Mouse (Mus musculus): ENCODE data around the gene Ubl7. TPM values are rescaled to one million over a fixed set of nuclear protein-coding genes. Genes with fewer than 3 reads are reported as not detected.

The Ubl7 gene
- total and polyA plus RNA-seq, 3 experiments, result 24.7 to 81.1 (median 37.3) TPM

DNA sequence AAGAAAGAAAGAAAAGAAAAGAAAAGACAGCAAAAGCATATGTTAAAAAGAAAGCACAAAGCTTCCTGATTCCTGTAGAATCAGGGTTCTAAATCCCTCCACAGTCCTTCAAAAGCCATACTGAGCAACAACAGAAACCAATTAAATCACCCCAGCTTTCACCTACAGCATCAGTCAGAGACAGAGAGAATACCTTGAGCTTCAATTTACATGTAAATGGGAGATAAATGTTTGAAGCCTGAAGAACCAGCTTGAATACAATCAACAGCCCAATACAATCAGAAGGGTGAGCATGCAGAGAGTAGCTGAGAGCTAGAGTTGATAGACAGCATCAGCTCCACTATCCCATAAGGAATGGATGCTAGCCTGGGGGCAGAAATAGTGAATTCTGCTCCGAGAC lies 27.4 kb upstream of the Ubl7 start:
- H3K27ac ChIP-seq (ENCODE audit: insufficient read depth, low read depth), result no peak overlapping the region
- no peak for DNase-seq (ENCODE audit: extremely low read depth)
- peaks cover 6% of the 10 kb centered on the region for H3K27me3 ChIP-seq (replicated peaks)
- no peak for TF ChIP-seq E2F4 (IDR thresholded peaks at IDR 0.05; ENCODE audit: insufficient replicate concordance, low read depth, low read length)
- TF ChIP-seq NRF1 (IDR thresholded peaks at IDR 0.05; ENCODE audit: low read depth, low read length), result no peak
- TF ChIP-seq JUN (IDR thresholded peaks at IDR 0.05; ENCODE audit: insufficient read depth, low read depth, low read length), result no peak
- TF ChIP-seq RAD21 (IDR thresholded peaks at IDR 0.05; ENCODE audit: low read depth, low read length), result no peak
- TF ChIP-seq MYC (IDR thresholded peaks at IDR 0.05; ENCODE audit: low read depth, low read length), result no peak
- no peak for TF ChIP-seq ZC3H11A (IDR thresholded peaks at IDR 0.05; ENCODE audit: low read depth, low read length)
- TF ChIP-seq MAX (IDR thresholded peaks at IDR 0.05; ENCODE audit: low read length), result no peak
- TF ChIP-seq ZNF384 (IDR thresholded peaks at IDR 0.05; ENCODE audit: low read depth, low read length), result no peak
- TF ChIP-seq MAZ (IDR thresholded peaks at IDR 0.05; ENCODE audit: low read depth, low read length), result no peak
- no peak for TF ChIP-seq ZMIZ1 (IDR thresholded peaks at IDR 0.05; ENCODE audit: low read depth, low read length)
- no peak for TF ChIP-seq ZKSCAN1 (IDR thresholded peaks at IDR 0.05; ENCODE audit: borderline replicate concordance, low read depth, low read length)
- TF ChIP-seq SIN3A (IDR thresholded peaks at IDR 0.05; ENCODE audit: low read length), result no peak
- no peak for TF ChIP-seq BHLHE40 (IDR thresholded peaks at IDR 0.05; ENCODE audit: low read depth, low read length)
- TF ChIP-seq USF1 (IDR thresholded peaks at IDR 0.05; ENCODE audit: low read depth, low read length), result no peak
- no peak for TF ChIP-seq POLR2A (IDR thresholded peaks at IDR 0.05; ENCODE audit: low read depth, low read length)
- no peak for TF ChIP-seq JUND (conservative IDR thresholded peaks at IDR 0.05; ENCODE audit: low read depth, low read length)
- TF ChIP-seq CHD2 (IDR thresholded peaks at IDR 0.05; ENCODE audit: low read length), result no peak
- TF ChIP-seq SMC3 (IDR thresholded peaks at IDR 0.05; ENCODE audit: low read depth, low read length), result no peak
- TF ChIP-seq MEF2A (IDR thresholded peaks at IDR 0.05; ENCODE audit: borderline replicate concordance, low read depth, low read length), result no peak
- TF ChIP-seq TBP (conservative IDR thresholded peaks at IDR 0.05; ENCODE audit: low read depth, low read length), result no peak
- dilution Hi-C loops (cut with MboI; ENCODE audit: extremely low pct_ligation_motif_present, extremely low pct_unique_long_range_greater_than_20kb, low sequenced_read_pairs) (no loop called here), in situ Hi-C loops (cut with MboI; ENCODE audit: low pct_ligation_motif_present, low pct_unique_long_range_greater_than_20kb, low sequenced_read_pairs) (no loop called here)
- H3K9ac ChIP-seq (ENCODE audit: insufficient read depth, low read depth), result no peak overlapping the region
- no peaks in the 10 kb centered on the region for H3K36me3 ChIP-seq (replicated peaks in 1 of 2; ENCODE audit: control insufficient read depth in 1 of 2, insufficient read depth in 1 of 2, low read length in 1 of 2)
- H3K4me3 ChIP-seq (replicated peaks in 1 of 3; ENCODE audit: low read depth in 2 of 3, low read length in 2 of 3, poor library complexity in 1 of 3), result no peak overlapping the region
- H3K9me3 ChIP-seq (replicated peaks; ENCODE audit: low read length), result no peaks in the 10 kb centered on the region
- peaks cover 0 to 13% of the 10 kb centered on the region in 2 experiments; a peak in 3 of 4 replicates for H3K4me1 ChIP-seq (ENCODE audit: control insufficient read depth in 1 of 2, insufficient read depth in 2 of 2)
- no peaks in the 10 kb centered on the region for H3K79me2 ChIP-seq (replicated peaks; ENCODE audit: control insufficient read depth, extremely low read depth, insufficient read depth, poor library complexity, severe bottlenecking)
- H3K4me2 ChIP-seq (ENCODE audit: insufficient read depth, low read depth, poor library complexity, severe bottlenecking), result no peak overlapping the region

DNA sequence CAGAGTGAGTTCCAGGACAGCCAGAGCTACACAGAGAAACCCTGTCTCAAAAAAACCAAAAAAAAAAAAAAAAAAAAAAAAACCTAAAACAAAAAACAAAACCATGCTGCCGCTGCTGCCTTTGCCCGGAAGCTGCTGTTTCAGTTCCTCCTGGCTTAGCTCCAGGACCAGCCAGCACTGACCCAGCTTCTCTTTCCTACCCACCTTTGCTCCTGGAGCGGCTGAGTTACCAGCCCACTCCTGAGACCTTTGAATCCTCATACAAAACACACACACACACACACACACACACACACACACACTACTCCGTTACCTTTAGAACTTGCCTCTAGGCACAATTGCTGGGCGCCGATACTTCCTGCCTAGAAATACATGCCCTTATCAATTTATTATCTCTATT lies 22.7 kb upstream of the Ubl7 start:
- dilution Hi-C loops (cut with MboI; ENCODE audit: extremely low pct_ligation_motif_present, extremely low pct_unique_long_range_greater_than_20kb, low sequenced_read_pairs) (no loop called here), in situ Hi-C loops (cut with MboI; ENCODE audit: low pct_ligation_motif_present, low pct_unique_long_range_greater_than_20kb, low sequenced_read_pairs) (no loop called here)
- Histone ChIP-seq H3K27ac (ENCODE audit: insufficient read depth, low read depth) (peak overlapping the region; percentile 46), H3K79me2 (replicated peaks; ENCODE audit: control insufficient read depth, extremely low read depth, insufficient read depth, poor library complexity, severe bottlenecking) (no peaks in the 10 kb centered on the region), H3K4me2 (ENCODE audit: insufficient read depth, low read depth, poor library complexity, severe bottlenecking) (peak overlapping the region; percentile 64), H3K9me3 (replicated peaks; ENCODE audit: low read length) (no peaks in the 10 kb centered on the region), H3K9ac (ENCODE audit: insufficient read depth, low read depth) (peak overlapping the region; percentile 40; the same call in 1 of the 2 replicates), H3K27me3 (replicated peaks) (peaks cover 6% of the 10 kb centered on the region), H3K4me1 (ENCODE audit: control insufficient read depth in 1 of 2, insufficient read depth in 2 of 2) (peaks cover 6 to 14% of the 10 kb centered on the region in 2 experiments), H3K4me3 (replicated peaks in 1 of 3; ENCODE audit: low read depth in 2 of 3, low read length in 2 of 3, poor library complexity in 1 of 3) (no peak overlapping the region), H3K36me3 (replicated peaks in 1 of 2; ENCODE audit: control insufficient read depth in 1 of 2, insufficient read depth in 1 of 2, low read length in 1 of 2) (no peaks in the 10 kb centered on the region)
- DNase-seq (ENCODE audit: extremely low read depth), result peak; percentile 60
- peak; percentile 43; the same call in 1 of the 2 replicates for TF ChIP-seq ETS1 (conservative IDR thresholded peaks at IDR 0.05; ENCODE audit: low read depth, low read length)
- TF ChIP-seq NRF1 (IDR thresholded peaks at IDR 0.05; ENCODE audit: low read depth, low read length), result no peak
- TF ChIP-seq JUND (conservative IDR thresholded peaks at IDR 0.05; ENCODE audit: low read depth, low read length), result no peak
- TF ChIP-seq ZC3H11A (IDR thresholded peaks at IDR 0.05; ENCODE audit: low read depth, low read length), result no peak
- TF ChIP-seq POLR2AphosphoS2 (IDR thresholded peaks at IDR 0.05; ENCODE audit: low read depth, low read length), result no peak
- no peak for TF ChIP-seq NELFE (IDR thresholded peaks at IDR 0.05; ENCODE audit: low read depth, low read length)
- TF ChIP-seq ZNF384 (IDR thresholded peaks at IDR 0.05; ENCODE audit: low read depth, low read length), result peak; percentile 95
- TF ChIP-seq CHD1 (IDR thresholded peaks at IDR 0.05; ENCODE audit: low read depth, low read length), result no peak
- TF ChIP-seq USF1 (IDR thresholded peaks at IDR 0.05; ENCODE audit: low read depth, low read length), result no peak
- TF ChIP-seq MAZ (IDR thresholded peaks at IDR 0.05; ENCODE audit: low read depth, low read length), result no peak
- no peak for TF ChIP-seq CHD2 (IDR thresholded peaks at IDR 0.05; ENCODE audit: low read length)
- peak; percentile 37; the same call in 1 of the 2 replicates for TF ChIP-seq POLR2A (IDR thresholded peaks at IDR 0.05; ENCODE audit: low read depth, low read length)
- TF ChIP-seq RAD21 (IDR thresholded peaks at IDR 0.05; ENCODE audit: low read depth, low read length), result no peak
- no peak for TF ChIP-seq SMC3 (IDR thresholded peaks at IDR 0.05; ENCODE audit: low read depth, low read length)
- TF ChIP-seq JUN (IDR thresholded peaks at IDR 0.05; ENCODE audit: insufficient read depth, low read depth, low read length), result 0 out of 2 replicates have a peak, but pooled peaks have one; percentile 2
- TF ChIP-seq BHLHE40 (IDR thresholded peaks at IDR 0.05; ENCODE audit: low read depth, low read length), result peak; percentile 59
- peak; percentile 93 for TF ChIP-seq EP300 (IDR thresholded peaks at IDR 0.05; ENCODE audit: low read length)
- no peak for TF ChIP-seq E2F4 (IDR thresholded peaks at IDR 0.05; ENCODE audit: insufficient replicate concordance, low read depth, low read length)
- TF ChIP-seq ELF1 (IDR thresholded peaks at IDR 0.05; ENCODE audit: low read depth, low read length), result peak; percentile 72
- no peak for TF ChIP-seq USF2 (conservative IDR thresholded peaks at IDR 0.05; ENCODE audit: low read depth, low read length)
- peak; percentile 95 for TF ChIP-seq IRF4 (IDR thresholded peaks at IDR 0.05; ENCODE audit: low read depth, low read length)
- no peak for TF ChIP-seq HCFC1 (IDR thresholded peaks at IDR 0.05; ENCODE audit: low read depth, low read length)
- no peak for TF ChIP-seq TBP (conservative IDR thresholded peaks at IDR 0.05; ENCODE audit: low read depth, low read length)
- no peak for TF ChIP-seq KAT2A (IDR thresholded peaks at IDR 0.05; ENCODE audit: insufficient replicate concordance, low read length)
